Mouse (Mus musculus) lung, postnatal 0 days (tissue): ENCODE results near the gene Scfd2. TPM values are rescaled to one million over a fixed set of nuclear protein-coding genes. Genes with fewer than 3 reads are reported as not detected.
A peak's percentile ranks its signal among the peaks of the same experiment; 100 is the strongest.

Source experiments
- ATAC-seq: fragments of 200-750 bp; cut with Nextera tagmentation; 2 replicates; pipeline ENCODE4 v1.8.0; 2017; ENCODE audit warnings: moderate library complexity
- DNase-seq: peaks from one replicate; pipeline ENCODE4 v3.0.0-alpha.2; 2016; ENCODE audit warnings: low spot score
- H3K27ac ChIP-seq: fragments of 300-500 bp; sonication (generic); 2 replicates; pipeline ENCODE4 v1.5.1; 2014; ENCODE audit warnings: antibody characterized with exemption, mild to moderate bottlenecking, low read length, mixed read lengths
- H3K27me3 ChIP-seq: fragments of 300-500 bp; sonication (generic); replicated peaks from 2 replicates; pipeline ENCODE4 v1.6.1; 2014; ENCODE audit warnings: low read length, mixed read lengths; ENCODE audit not compliant: insufficient read depth
- H3K36me3 ChIP-seq: fragments of 300-500 bp; sonication (generic); 2 replicates; pipeline ENCODE4 v1.6.1; 2014; ENCODE audit warnings: low read length, mixed read lengths; ENCODE audit not compliant: insufficient read depth
- H3K4me1 ChIP-seq: fragments of 300-500 bp; sonication (generic); 2 replicates; pipeline ENCODE4 v1.6.1; 2014; ENCODE audit warnings: antibody characterized with exemption, low read depth, low read length, mixed read lengths; ENCODE audit not compliant: insufficient read depth
- H3K4me2 ChIP-seq: fragments of 300-500 bp; sonication (generic); replicated peaks from 2 replicates; pipeline ENCODE4 v1.6.1; 2014; ENCODE audit warnings: low read depth, mild to moderate bottlenecking, low read length, moderate library complexity, mixed read lengths
- H3K4me3 ChIP-seq: fragments of 300-500 bp; sonication (generic); 2 replicates; pipeline ENCODE4 v1.5.1; 2014; ENCODE audit warnings: low read depth, low read length
- H3K9ac ChIP-seq: fragments of 300-500 bp; sonication (generic); replicated peaks from 2 replicates; pipeline ENCODE4 v1.6.1; 2014; ENCODE audit warnings: low read depth, mild to moderate bottlenecking
- H3K9me3 ChIP-seq: fragments of 300-500 bp; sonication (generic); 2 replicates; pipeline ENCODE4 v1.6.1; 2016; ENCODE audit warnings: low read length, mixed read lengths
- CTCF ChIP-seq: IDR thresholded peaks from 2 replicates; pipeline ENCODE4 v1.5.1; 2016; ENCODE audit warnings: antibody characterized with exemption, mild to moderate bottlenecking
- EP300 ChIP-seq: IDR thresholded peaks from 2 replicates; pipeline ENCODE4 v1.6.1; 2016; ENCODE audit warnings: antibody characterized with exemption, mild to moderate bottlenecking, control low read depth
- WGBS: fragments of 180-500 bp; shearing (Covaris S2); extraction: QIAGEN DNeasy Blood & Tissue Kit; methylation state at CpG from one replicate; pipeline ENCODE4 v1.1.7; 2014; 5-methylcytosine and 5-hydroxymethylcytosine counted together
- polyA plus RNA-seq: library from polyadenylated mRNA; unstranded; fragments of >200 nt; fragmentation: Nextera tagmentation; extraction: Ambion mirVana; gene quantifications from 2 replicates; pipeline ENCODE4 v1.2.1, GENCODE M21; 2015

Gene Scfd2
- polyA plus RNA-seq, 1 experiment from 2014 or later, result 11.4 TPM

GRCm38 (mm10) chr5:74245641-74246145, 285.9 kb downstream of the Scfd2 start:
- Histone ChIP-seq H3K27me3 (no peaks in the 10 kb centered on the region), H3K9ac (no peak overlapping the region), H3K27ac (no peak overlapping the region), H3K4me3 (no peak overlapping the region), H3K9me3 (no peaks in the 10 kb centered on the region), H3K36me3 (no peaks in the 10 kb centered on the region), H3K4me1 (peaks cover 4% of the 10 kb centered on the region; the same call in 1 of the 2 replicates), H3K4me2 (no peak overlapping the region)
- no peak for DNase-seq
- TF ChIP-seq EP300, result no peak
- TF ChIP-seq CTCF, result no peak
- ATAC-seq, result no peak
- WGBS, result 79% methylated on average over 8 of the region's 8 CpGs

GRCm38 (mm10) chr5:74244406-74245019, 287.0 kb downstream of the Scfd2 start:
- TF ChIP-seq CTCF (no peak), EP300 (no peak)
- no peak overlapping the region for H3K4me3 ChIP-seq
- no peaks in the 10 kb centered on the region for H3K36me3 ChIP-seq
- ATAC-seq (no peak), DNase-seq (peak; percentile 32)
- H3K4me2 ChIP-seq, result no peak overlapping the region
- 0 out of 2 replicates have a peak, but pooled peaks cover 4% of the 10 kb centered on the region for H3K4me1 ChIP-seq
- H3K9me3 ChIP-seq, result no peaks in the 10 kb centered on the region
- H3K27ac ChIP-seq, result no peak overlapping the region
- 75% methylated on average over 14 of the region's 14 CpGs for WGBS
- H3K27me3 ChIP-seq, result no peaks in the 10 kb centered on the region
- no peak overlapping the region for H3K9ac ChIP-seq

GRCm38 (mm10) chr5:74242654-74243053, 288.9 kb downstream of the Scfd2 start:
- no peak overlapping the region for H3K4me3 ChIP-seq
- H3K9me3 ChIP-seq, result no peaks in the 10 kb centered on the region
- H3K36me3 ChIP-seq, result no peaks in the 10 kb centered on the region
- H3K9ac ChIP-seq, result no peak overlapping the region
- H3K27ac ChIP-seq, result no peak overlapping the region
- H3K4me1 ChIP-seq, result 0 out of 2 replicates have a peak, but pooled peaks cover 4% of the 10 kb centered on the region
- DNase-seq (no peak), ATAC-seq (no peak)
- TF ChIP-seq CTCF (no peak), EP300 (no peak)
- H3K4me2 ChIP-seq, result no peak overlapping the region
- H3K27me3 ChIP-seq, result no peaks in the 10 kb centered on the region
- WGBS, result 56% methylated on average over 3 of the region's 3 CpGs

- WGBS, result 44% methylated on average over 13 of the region's 13 CpGs
- TF ChIP-seq EP300 (peak; percentile 69), CTCF (no peak)
- Histone ChIP-seq H3K9ac (no peak overlapping the region), H3K27ac (no peak overlapping the region), H3K9me3 (no peaks in the 10 kb centered on the region), H3K36me3 (no peaks in the 10 kb centered on the region), H3K4me3 (no peak overlapping the region), H3K27me3 (no peaks in the 10 kb centered on the region), H3K4me2 (no peak overlapping the region), H3K4me1 (0 out of 2 replicates have a peak, but pooled peaks cover 4% of the 10 kb centered on the region)
- ATAC-seq, result peak; percentile 98
- DNase-seq, result peak; percentile 90
These were observed 290.5 kb downstream of the Scfd2 start for GRCm38 (mm10) chr5:74240926-74241680.

- Histone ChIP-seq H3K27me3 (no peaks in the 10 kb centered on the region), H3K36me3 (no peaks in the 10 kb centered on the region), H3K4me2 (no peak overlapping the region), H3K9me3 (no peaks in the 10 kb centered on the region), H3K4me3 (no peak overlapping the region), H3K4me1 (0 out of 2 replicates have a peak, but pooled peaks cover 4% of the 10 kb centered on the region), H3K9ac (no peak overlapping the region), H3K27ac (no peak overlapping the region)
- TF ChIP-seq EP300, result no peak
- TF ChIP-seq CTCF, result no peak
- ATAC-seq (no peak), DNase-seq (no peak)
- WGBS, result 58% methylated on average over 8 of the region's 8 CpGs
These were observed 291.3 kb downstream of the Scfd2 start for GRCm38 (mm10) chr5:74240298-74240697.

- H3K4me1 ChIP-seq, result 0 out of 2 replicates have a peak, but pooled peaks cover 4% of the 10 kb centered on the region
- H3K4me2 ChIP-seq, result no peak overlapping the region
- no peaks in the 10 kb centered on the region for H3K9me3 ChIP-seq
- DNase-seq, result no peak
- no peaks in the 10 kb centered on the region for H3K27me3 ChIP-seq
- ATAC-seq, result no peak
- no peak overlapping the region for H3K9ac ChIP-seq
- WGBS, result 64% methylated on average over 1 of the region's 1 CpGs
- TF ChIP-seq EP300, result no peak
- TF ChIP-seq CTCF, result no peak
- no peak overlapping the region for H3K4me3 ChIP-seq
- no peak overlapping the region for H3K27ac ChIP-seq
- H3K36me3 ChIP-seq, result no peaks in the 10 kb centered on the region
These were observed 292.2 kb downstream of the Scfd2 start for GRCm38 (mm10) chr5:74239369-74239768.
